Mouse (Mus musculus): ENCODE measurements around the gene A930033H14Rik. TPM values are rescaled to one million over a fixed set of nuclear protein-coding genes. Genes with fewer than 3 reads are reported as not detected.

A930033H14Rik gene
- total RNA-seq, 2 experiments from 2014 or later = 2.9 to 3.4 TPM

DNA sequence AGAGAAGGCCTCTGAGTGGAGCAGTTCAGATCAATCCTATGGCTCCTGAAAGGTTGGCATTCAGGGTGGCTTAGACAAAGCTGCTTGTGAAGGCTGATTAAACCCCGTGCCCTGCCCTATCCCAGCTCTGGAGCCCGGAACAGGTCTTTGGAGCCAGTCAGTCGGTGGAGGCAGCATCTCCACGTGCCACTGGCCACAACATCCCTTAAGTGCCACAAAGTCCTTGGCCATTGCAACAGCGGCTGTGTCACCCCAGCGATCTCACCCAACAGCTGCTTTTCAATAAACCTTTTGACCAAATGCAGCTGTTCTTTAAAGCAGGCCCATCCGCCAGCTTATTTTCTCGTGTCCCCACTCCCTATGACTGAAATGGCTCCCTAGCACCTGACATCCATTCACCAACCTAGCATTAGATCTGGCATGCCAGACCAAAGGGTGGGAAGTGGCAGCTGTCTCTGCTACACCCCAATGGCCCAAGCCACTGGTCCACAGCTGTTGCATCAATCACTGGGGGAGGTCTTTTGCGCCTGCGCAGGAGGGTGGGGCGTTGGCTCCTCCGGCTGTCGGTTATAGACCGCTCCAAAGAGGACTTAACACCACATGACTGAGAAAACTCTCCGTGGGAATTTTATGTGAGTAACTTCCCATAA lies 4.8 kb downstream of the A930033H14Rik start:
- DNase-seq = peak; percentile 87

DNA sequence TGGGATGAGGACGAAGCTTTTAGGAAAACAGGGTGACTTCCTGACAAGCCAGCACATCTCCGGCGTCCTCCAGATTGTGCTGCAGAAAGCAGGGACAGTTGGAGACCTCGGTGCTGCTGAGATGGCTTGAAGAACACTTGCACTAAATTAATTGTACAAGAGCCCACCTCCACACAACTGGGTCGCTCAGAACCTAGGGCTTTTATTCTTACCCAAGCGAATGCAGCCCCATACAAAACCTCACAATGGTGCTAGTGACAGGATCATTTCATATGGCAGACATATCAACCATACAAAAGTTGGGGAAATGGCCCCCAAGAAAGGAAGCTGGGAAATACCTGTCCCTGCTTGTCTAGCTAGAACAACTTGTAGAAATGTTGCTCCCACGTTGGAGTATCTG lies 5.4 kb downstream of the A930033H14Rik start:
- intact Hi-C loops (cut with DNase I; ENCODE audit: low total_unique reads) = no loop called here
- DNase-seq = no peak

More for the DNA sequence above, 4.8 kb downstream of the A930033H14Rik start:
- intact Hi-C loops (cut with DNase I; ENCODE audit: low total_unique reads) = no loop called here

DNA sequence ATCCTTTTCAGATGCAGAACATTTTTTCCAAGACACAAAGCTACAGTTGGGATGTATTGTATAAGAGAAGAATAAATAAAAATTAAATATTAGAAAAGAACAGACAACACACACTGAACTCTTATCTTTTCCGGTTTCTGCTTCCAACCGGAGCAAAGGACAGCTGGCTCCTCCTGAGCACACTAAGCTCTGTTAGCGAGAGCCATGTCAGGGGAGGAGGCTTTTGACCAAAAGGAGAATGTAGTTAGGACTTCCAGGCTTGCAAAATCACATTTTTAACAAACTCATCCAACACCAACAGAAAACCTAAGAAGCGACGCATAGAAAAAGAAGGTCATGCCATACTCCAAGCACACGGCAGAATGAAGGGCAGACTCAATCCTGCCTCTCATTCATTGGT lies 6.8 kb downstream of the A930033H14Rik start:
- intact Hi-C loops (cut with DNase I; ENCODE audit: low total_unique reads) = no loop called here
- no peak for DNase-seq

- intact Hi-C loops (cut with DNase I; ENCODE audit: low total_unique reads) = no loop called here
These were observed 8.1 kb downstream of the A930033H14Rik start for GRCm38 (mm10) chr10:69204677-69205400.

GRCm38 (mm10) chr10:69193721-69194120 lies 19.2 kb downstream of the A930033H14Rik start:
- DNase-seq = no peak
- intact Hi-C loops (cut with DNase I; ENCODE audit: low total_unique reads) = no loop called here

More at GRCm38 (mm10) chr10:69204677-69205400, 8.1 kb downstream of the A930033H14Rik start:
- DNase-seq = no peak

DNA sequence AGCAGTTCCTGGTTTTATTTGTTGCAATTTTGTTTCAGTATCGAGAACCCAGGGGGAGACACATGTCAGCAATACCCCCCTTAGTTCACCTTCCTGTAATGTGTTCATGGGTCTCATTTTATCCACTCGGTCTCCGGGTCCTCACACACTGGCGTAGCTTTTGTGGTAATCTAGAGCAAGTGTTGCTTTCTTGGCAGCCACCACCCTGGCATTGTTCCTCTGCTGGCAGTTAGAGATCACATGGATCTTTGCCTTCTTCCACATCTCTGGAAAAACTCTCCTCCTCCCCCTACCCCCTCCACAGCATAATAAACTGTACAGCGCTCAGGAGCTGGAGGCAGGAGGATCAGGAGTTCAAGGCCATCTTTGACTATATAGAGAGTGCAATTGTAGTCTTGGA lies 20.6 kb downstream of the A930033H14Rik start:
- intact Hi-C loops (cut with DNase I; ENCODE audit: low total_unique reads) = no loop called here
- no peak for DNase-seq

GRCm38 (mm10) chr10:69190434-69191160 lies 22.3 kb downstream of the A930033H14Rik start:
- intact Hi-C loops (cut with DNase I; ENCODE audit: low total_unique reads) = no loop called here
- DNase-seq = no peak

DNA sequence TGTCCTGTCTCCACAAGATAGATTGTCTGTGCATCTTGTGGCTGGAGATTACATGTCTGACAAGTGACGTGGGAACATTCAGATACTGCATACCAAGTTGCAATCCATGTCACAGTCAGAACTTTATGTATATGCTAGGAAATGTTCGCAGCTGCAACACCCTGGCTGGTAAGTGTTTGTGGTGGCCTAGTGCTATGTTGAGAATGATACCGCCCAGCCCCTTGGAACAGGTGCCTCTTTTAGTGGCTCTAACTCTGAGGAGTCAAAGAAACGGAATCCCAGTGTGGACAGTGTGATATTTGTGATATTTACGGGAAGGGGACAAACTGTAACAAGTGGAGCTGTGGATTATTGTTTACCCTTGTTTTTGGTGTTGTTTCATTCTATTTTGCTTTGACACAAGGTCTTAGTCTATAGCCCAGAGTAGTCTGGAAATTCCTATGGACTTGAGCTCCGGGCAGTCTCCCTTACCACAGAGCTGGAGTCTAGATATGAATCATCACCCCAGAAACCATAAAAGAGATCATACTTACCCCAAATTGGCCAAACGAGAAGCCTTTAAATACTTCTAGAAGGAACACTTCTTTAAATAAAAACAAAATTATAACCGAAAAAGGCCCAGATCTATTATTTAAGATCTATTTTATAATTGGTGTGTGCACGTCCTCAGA lies 25.0 kb downstream of the A930033H14Rik start:
- intact Hi-C loops (cut with DNase I; ENCODE audit: low total_unique reads) = loop anchor here (5.0 kb wide), 1 partner anchor 119 kb away; no protein-coding TSS in a partner anchor
- DNase-seq = no peak

GRCm38 (mm10) chr10:69185894-69186893 lies 26.7 kb downstream of the A930033H14Rik start:
- intact Hi-C loops (cut with DNase I; ENCODE audit: low total_unique reads) = loop anchor here (5.0 kb wide), 1 partner anchor 121 kb away; no protein-coding TSS in a partner anchor
- DNase-seq = peak; percentile 70

GRCm38 (mm10) chr10:69185431-69185830 lies 27.5 kb downstream of the A930033H14Rik start:
- peak; percentile 59 for DNase-seq
- intact Hi-C loops (cut with DNase I; ENCODE audit: low total_unique reads) = loop anchor here (5.0 kb wide), 1 partner anchor 122 kb away; no protein-coding TSS in a partner anchor

GRCm38 (mm10) chr10:69184903-69185302 lies 28.0 kb downstream of the A930033H14Rik start:
- DNase-seq = no peak
- intact Hi-C loops (cut with DNase I; ENCODE audit: low total_unique reads) = loop anchor here (5.0 kb wide), 1 partner anchor 122 kb away; no protein-coding TSS in a partner anchor

DNA sequence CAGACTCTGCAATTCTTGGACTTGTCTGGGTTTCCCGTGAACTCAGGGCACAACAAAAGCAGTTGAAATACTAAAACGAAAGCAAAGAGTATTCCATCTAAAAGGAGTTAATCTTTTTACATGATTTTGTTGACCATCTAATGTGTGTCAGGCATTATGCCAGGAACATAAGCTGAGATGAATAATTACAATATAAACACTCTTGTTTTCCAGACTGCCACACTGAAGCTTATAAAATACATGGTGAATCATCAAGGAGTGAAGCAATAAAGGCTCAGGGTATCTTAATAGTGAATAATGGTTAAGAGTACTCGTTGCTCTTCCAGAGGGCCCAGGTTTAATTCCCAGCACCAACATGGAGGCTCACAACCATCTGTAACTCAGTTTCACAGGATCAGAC lies 31.9 kb downstream of the A930033H14Rik start:
- DNase-seq = no peak
- intact Hi-C loops (cut with DNase I; ENCODE audit: low total_unique reads) = no loop called here

- intact Hi-C loops (cut with DNase I; ENCODE audit: low total_unique reads) = no loop called here
- DNase-seq = no peak
These were observed 33.6 kb downstream of the A930033H14Rik start for GRCm38 (mm10) chr10:69179341-69179740.

- no peak for DNase-seq
These were observed 36.8 kb downstream of the A930033H14Rik start for GRCm38 (mm10) chr10:69176116-69176515.

GRCm38 (mm10) chr10:69172412-69172811 lies 40.5 kb downstream of the A930033H14Rik start:
- DNase-seq = no peak
- intact Hi-C loops (cut with DNase I; ENCODE audit: low total_unique reads) = no loop called here

More at GRCm38 (mm10) chr10:69176116-69176515, 36.8 kb downstream of the A930033H14Rik start:
- intact Hi-C loops (cut with DNase I; ENCODE audit: low total_unique reads) = no loop called here

DNA sequence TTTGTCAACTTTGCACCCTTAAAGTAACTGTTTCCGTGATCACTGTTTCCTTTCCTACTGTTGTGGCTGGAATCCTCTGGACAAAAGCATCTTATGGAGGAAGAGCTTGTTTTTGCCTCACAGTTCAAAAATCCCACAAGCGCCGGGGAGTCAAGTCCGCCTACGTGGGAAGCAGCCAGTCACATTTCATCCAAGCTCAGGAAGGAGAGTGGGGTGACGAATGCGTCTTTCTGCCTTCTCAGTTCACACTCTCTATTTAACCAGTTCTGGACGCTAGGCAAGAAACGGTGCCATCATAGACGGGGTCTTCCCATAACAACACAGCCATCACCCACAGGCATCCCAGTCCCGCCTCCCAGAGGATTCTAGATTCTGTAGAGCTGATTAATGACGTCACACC lies 46.4 kb downstream of the A930033H14Rik start:
- intact Hi-C loops (cut with DNase I; ENCODE audit: low total_unique reads) = no loop called here
- DNase-seq = no peak

- intact Hi-C loops (cut with DNase I; ENCODE audit: low total_unique reads) = no loop called here
- no peak for DNase-seq
These were observed 47.1 kb downstream of the A930033H14Rik start for GRCm38 (mm10) chr10:69165847-69166246.

- DNase-seq = no peak
These were observed 47.8 kb downstream of the A930033H14Rik start for GRCm38 (mm10) chr10:69165125-69165524.

More at GRCm38 (mm10) chr10:69165125-69165524, 47.8 kb downstream of the A930033H14Rik start:
- intact Hi-C loops (cut with DNase I; ENCODE audit: low total_unique reads) = no loop called here

Data from gastrocnemius, postnatal 14 days (tissue).